Mouse (Mus musculus) neural tube, embryonic 14.5 days (tissue): ENCODE measurements at regions not wholly inside any gene's neighbourhood (a gene's known extent, or its start where the extent isn't known, plus 50 kb on each side); places are given as distances from the start of the nearest gene placed in this dataset.

Experiments used
- ATAC-seq: fragments of 200-750 bp; cut with Nextera tagmentation; 2 replicates; pipeline ENCODE4 v1.8.0; 2017; ENCODE audit warnings: low read depth, mild to moderate bottlenecking, moderate TSS enrichment, moderate library complexity
- H3K27ac ChIP-seq: fragments of 300-500 bp; sonication (generic); 2 replicates; pipeline ENCODE4 v1.5.1; 2014; ENCODE audit warnings: low read depth, mild to moderate bottlenecking, control low read depth, low read length, moderate library complexity, mixed read lengths
- H3K27me3 ChIP-seq: fragments of 300-500 bp; sonication (generic); 2 replicates; pipeline ENCODE4 v1.6.1; 2014; ENCODE audit warnings: low read length; ENCODE audit not compliant: control insufficient read depth, insufficient read depth
- H3K36me3 ChIP-seq: fragments of 300-500 bp; sonication (generic); 2 replicates; pipeline ENCODE4 v1.6.1; 2014; ENCODE audit warnings: low read length, mixed read lengths; ENCODE audit not compliant: control insufficient read depth, insufficient read depth
- H3K4me1 ChIP-seq: fragments of 300-500 bp; sonication (generic); 2 replicates; pipeline ENCODE4 v1.6.1; 2014; ENCODE audit warnings: low read length; ENCODE audit not compliant: control insufficient read depth, insufficient read depth
- H3K4me2 ChIP-seq: fragments of 300-500 bp; sonication (generic); 2 replicates; pipeline ENCODE4 v1.6.1; 2014; ENCODE audit warnings: mild to moderate bottlenecking, low read depth, low read length, control low read depth
- H3K4me3 ChIP-seq: fragments of 300-500 bp; sonication (generic); 2 replicates; pipeline ENCODE4 v1.5.1; 2014; ENCODE audit warnings: low read depth, low read length, control low read depth, mixed read lengths
- H3K9ac ChIP-seq: fragments of 300-500 bp; sonication (generic); replicated peaks from 2 replicates; pipeline ENCODE4 v1.6.1; 2014; ENCODE audit warnings: low read depth, mild to moderate bottlenecking, control low read depth, low read length, mixed read lengths
- H3K9me3 ChIP-seq: fragments of 300-500 bp; sonication (generic); 2 replicates; pipeline ENCODE4 v1.6.1; 2016; ENCODE audit warnings: low read length; ENCODE audit not compliant: control insufficient read depth
- WGBS: fragments of 180-500 bp; shearing (Covaris S2); extraction: QIAGEN DNeasy Blood & Tissue Kit; methylation state at CpG from one replicate; pipeline ENCODE4 v1.1.7; 2014; 5-methylcytosine and 5-hydroxymethylcytosine counted together

DNA sequence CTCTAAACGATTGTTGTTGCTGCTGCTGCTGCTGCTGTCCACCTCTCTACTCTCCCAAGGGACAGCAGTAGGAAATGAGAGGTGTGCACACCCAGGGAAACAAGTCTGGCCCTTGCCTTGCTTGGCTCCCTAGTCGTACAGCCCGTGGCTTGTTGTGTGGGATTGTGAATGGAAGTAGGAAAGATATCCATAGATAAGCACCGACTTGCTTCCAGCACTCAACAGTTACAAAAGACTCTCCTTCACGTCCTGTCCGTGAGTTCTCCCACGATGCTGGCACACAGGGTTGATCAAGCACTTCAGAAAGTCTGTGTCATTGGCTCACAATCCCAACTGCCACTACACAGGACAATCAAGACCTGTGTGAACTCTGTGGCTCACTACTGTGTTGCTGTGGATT lies 276.7 kb upstream of the Prox1 start:
- no peak overlapping the region for H3K4me2 ChIP-seq
- no peak for ATAC-seq
- H3K27me3 ChIP-seq: no peaks in the 10 kb centered on the region
- H3K4me1 ChIP-seq: no peaks in the 10 kb centered on the region
- no peak overlapping the region for H3K4me3 ChIP-seq
- H3K9ac ChIP-seq: no peak overlapping the region
- H3K27ac ChIP-seq: no peak overlapping the region
- H3K36me3 ChIP-seq: no peaks in the 10 kb centered on the region
- 84% methylated on average over 7 of the region's 7 CpGs for WGBS
- H3K9me3 ChIP-seq: no peaks in the 10 kb centered on the region

DNA sequence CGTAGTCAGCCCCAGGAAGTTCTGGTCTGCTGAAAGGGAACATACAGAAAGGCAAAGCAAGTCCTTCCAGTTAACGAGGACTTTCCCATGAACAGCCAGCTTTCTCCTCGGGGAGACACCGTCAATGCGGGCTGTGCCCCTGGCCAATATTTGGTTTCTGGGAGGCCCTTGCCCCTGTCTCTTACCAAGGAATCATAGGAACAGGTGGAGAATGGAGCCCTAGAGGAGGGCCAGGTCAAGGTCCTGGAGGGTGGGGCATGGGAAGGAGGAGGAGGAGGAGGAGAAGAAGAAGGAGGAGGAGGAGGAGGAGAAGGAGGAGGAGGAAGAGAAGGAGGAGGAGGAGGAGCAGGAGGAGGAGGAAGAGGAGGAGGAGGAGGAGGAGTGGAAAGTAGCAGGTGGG lies 276.2 kb upstream of the Prox1 start:
- WGBS: 90% methylated on average over 5 of the region's 5 CpGs

DNA sequence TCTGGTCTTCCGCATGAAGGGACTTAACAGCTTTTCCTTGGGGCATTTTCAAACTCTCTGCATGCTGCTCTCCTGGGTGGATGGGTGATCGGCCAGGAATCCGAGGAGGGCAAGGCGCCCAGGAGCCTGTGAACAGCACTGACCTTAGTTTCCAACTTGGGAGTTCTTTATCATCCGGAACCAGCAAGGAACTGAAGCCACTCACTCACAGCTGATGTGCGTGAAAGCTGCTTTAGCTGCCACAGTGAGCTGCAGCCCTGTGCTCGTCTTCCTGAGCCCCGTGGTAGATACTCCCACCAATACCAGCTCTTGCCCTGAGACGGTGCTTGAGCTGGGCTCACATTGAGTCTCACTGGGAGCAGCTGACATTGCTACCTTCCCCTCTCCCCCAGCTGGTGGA lies 273.9 kb upstream of the Prox1 start:
- H3K4me3 ChIP-seq: no peak overlapping the region
- no peaks in the 10 kb centered on the region for H3K27me3 ChIP-seq
- no peak for ATAC-seq
- no peaks in the 10 kb centered on the region for H3K4me1 ChIP-seq
- 68% methylated on average over 9 of the region's 9 CpGs for WGBS
- no peak overlapping the region for H3K4me2 ChIP-seq
- no peak overlapping the region for H3K27ac ChIP-seq
- H3K36me3 ChIP-seq: no peaks in the 10 kb centered on the region
- no peak overlapping the region for H3K9ac ChIP-seq
- no peaks in the 10 kb centered on the region for H3K9me3 ChIP-seq

More for the DNA sequence above, 276.2 kb upstream of the Prox1 start:
- Histone ChIP-seq H3K9me3 (no peaks in the 10 kb centered on the region), H3K9ac (no peak overlapping the region), H3K36me3 (no peaks in the 10 kb centered on the region), H3K27ac (no peak overlapping the region), H3K4me2 (no peak overlapping the region), H3K4me3 (no peak overlapping the region), H3K27me3 (no peaks in the 10 kb centered on the region), H3K4me1 (no peaks in the 10 kb centered on the region)
- ATAC-seq: no peak

DNA sequence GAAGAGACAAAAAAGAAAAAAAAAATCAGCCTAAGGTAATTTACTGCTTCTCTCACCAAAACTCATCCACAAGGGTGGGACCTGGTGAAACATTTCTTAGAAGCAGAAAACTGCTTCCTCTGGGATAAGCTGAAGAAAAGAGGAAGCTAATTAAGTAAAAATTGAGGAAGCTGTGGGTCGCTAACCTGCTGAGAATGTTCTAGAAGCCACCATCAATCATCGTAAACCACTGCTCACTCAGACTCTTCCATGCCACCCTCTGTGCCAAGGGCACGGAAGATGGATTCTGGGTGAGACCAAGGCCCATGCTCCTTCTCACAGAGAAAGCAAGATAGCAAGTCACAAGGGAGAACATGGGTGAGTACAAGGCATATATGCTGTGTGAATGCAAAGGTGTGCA lies 272.7 kb upstream of the Prox1 start:
- H3K4me1 ChIP-seq: no peaks in the 10 kb centered on the region
- WGBS: 78% methylated on average over 3 of the region's 3 CpGs
- H3K27me3 ChIP-seq: no peaks in the 10 kb centered on the region
- H3K9me3 ChIP-seq: no peaks in the 10 kb centered on the region
- no peaks in the 10 kb centered on the region for H3K36me3 ChIP-seq
- H3K27ac ChIP-seq: no peak overlapping the region
- no peak for ATAC-seq
- H3K4me3 ChIP-seq: no peak overlapping the region
- H3K4me2 ChIP-seq: no peak overlapping the region
- H3K9ac ChIP-seq: no peak overlapping the region

DNA sequence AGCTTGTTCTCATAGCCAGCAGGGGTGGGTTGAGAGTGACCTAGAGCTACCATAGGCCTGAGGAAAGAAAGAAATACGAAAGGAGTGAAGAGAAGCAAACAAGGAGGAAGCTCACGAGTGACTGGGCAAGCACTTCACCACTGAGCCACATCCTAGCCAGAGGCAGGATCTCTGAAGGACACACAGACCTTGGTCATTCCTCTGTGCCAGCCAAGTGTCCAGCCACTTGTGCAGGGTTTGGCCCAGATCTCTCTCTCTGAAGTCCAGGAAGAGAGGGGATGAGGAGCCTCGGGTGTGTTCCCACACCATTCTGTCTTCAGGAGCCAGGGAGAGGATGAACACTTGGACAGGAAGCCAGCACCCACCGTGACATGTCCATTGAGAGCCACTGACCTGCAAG lies 271.7 kb upstream of the Prox1 start:
- no peak overlapping the region for H3K9ac ChIP-seq
- no peaks in the 10 kb centered on the region for H3K36me3 ChIP-seq
- 83% methylated on average over 4 of the region's 4 CpGs for whole genome bisulfite sequencing
- H3K9me3 ChIP-seq: no peaks in the 10 kb centered on the region
- no peak overlapping the region for H3K4me3 ChIP-seq
- no peaks in the 10 kb centered on the region for H3K27me3 ChIP-seq
- H3K4me1 ChIP-seq: no peaks in the 10 kb centered on the region
- no peak overlapping the region for H3K27ac ChIP-seq
- H3K4me2 ChIP-seq: no peak overlapping the region
- no peak for ATAC-seq

DNA sequence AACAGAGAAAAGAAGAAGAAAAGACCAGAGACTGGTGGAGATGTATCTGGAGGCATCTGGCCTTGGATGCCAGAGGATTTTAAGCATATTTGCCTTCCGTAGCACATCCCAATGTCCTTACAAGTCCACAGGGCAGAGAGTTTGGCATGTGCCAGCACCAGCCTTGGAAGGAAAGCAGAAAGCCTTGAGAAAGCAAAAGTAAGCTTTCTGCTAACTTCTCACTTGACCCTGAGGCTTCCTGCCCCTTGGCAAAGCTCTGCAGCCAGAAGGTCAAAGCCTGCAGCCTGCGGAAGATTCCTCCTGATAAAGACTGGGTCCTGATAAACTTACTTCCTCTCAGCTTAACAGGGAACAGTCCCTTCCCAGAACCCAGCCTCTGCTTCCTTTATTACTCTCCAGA lies 268.3 kb upstream of the Prox1 start:
- WGBS: 98% methylated on average over 2 of the region's 2 CpGs
- ATAC-seq: no peak

DNA sequence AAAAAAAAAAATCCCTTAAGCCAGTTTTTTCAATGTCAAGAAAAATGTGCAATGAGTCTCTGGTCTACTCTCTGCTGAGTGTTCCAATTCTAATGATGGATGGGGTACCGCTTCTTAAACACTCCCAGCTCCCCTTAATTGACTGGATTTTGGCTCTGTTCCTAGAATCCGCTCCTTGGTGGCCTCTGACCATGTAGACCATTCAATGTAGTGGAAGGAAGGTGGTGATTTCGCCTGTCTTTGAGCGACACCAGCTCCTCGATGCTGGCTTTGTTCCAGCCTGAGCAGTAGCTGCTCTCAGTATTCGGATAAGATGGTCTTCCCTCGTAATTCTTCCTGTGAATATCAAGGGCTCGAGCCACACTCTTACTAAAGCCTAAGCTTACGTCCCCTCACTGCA lies 252.4 kb upstream of the Prox1 start:
- Histone ChIP-seq H3K9me3 (no peaks in the 10 kb centered on the region), H3K27ac (no peak overlapping the region), H3K4me2 (no peak overlapping the region), H3K4me1 (no peaks in the 10 kb centered on the region), H3K4me3 (no peak overlapping the region), H3K9ac (no peak overlapping the region), H3K27me3 (no peaks in the 10 kb centered on the region), H3K36me3 (no peaks in the 10 kb centered on the region)
- ATAC-seq: no peak
- WGBS: 49% methylated on average over 9 of the region's 9 CpGs

More for the DNA sequence above, 268.3 kb upstream of the Prox1 start:
- Histone ChIP-seq H3K9ac (no peak overlapping the region), H3K4me3 (no peak overlapping the region), H3K9me3 (no peaks in the 10 kb centered on the region), H3K4me1 (no peaks in the 10 kb centered on the region), H3K27me3 (no peaks in the 10 kb centered on the region), H3K27ac (no peak overlapping the region), H3K36me3 (no peaks in the 10 kb centered on the region), H3K4me2 (no peak overlapping the region)

DNA sequence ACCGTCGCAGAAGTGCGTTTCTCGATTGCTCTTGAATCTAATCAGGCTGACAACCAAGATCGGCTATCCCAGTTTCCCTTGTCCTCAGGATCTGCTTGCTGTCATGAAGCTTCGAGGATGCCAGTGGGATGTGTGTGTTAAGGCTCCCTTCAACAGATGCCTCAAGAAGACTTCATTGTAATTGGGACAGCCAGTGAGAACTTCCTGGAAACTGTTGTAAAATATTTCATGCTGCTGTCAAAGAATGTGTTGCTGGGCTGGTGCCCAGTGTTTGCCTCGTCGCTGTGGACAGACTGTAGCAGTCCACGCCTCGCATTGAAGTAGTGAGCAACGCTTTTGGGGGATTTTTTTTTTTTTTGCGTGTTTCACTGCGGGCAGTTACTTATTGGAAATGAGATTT lies 249.2 kb upstream of the Prox1 start:
- no peaks in the 10 kb centered on the region for H3K4me1 ChIP-seq
- no peak for ATAC-seq
- no peaks in the 10 kb centered on the region for H3K36me3 ChIP-seq
- no peak overlapping the region for H3K27ac ChIP-seq
- no peaks in the 10 kb centered on the region for H3K9me3 ChIP-seq
- H3K27me3 ChIP-seq: no peaks in the 10 kb centered on the region
- 82% methylated on average over 13 of the region's 13 CpGs for WGBS
- no peak overlapping the region for H3K9ac ChIP-seq
- H3K4me2 ChIP-seq: no peak overlapping the region
- no peak overlapping the region for H3K4me3 ChIP-seq

DNA sequence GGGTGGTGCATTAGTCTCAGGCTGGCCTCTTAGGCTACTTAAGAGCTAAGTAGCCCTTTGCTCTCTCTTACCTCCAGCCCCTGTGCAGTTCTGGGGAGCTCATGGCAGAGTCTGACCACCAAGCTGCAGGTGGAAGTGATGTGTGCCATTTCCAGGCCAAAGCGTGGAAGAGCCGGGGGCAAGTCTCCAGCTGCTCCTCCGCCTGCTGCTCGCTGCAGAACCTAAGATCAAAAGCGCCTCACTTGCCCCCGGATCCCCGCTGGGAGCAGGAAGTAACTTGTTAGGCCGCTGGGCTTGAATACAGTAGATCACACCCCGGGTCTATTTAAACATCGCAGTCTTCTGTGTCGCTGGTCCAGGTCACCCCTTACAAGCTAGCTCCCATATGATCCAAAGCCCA lies 246.8 kb upstream of the Prox1 start:
- WGBS: 13% methylated on average over 11 of the region's 11 CpGs
- H3K27ac ChIP-seq: no peak overlapping the region

DNA sequence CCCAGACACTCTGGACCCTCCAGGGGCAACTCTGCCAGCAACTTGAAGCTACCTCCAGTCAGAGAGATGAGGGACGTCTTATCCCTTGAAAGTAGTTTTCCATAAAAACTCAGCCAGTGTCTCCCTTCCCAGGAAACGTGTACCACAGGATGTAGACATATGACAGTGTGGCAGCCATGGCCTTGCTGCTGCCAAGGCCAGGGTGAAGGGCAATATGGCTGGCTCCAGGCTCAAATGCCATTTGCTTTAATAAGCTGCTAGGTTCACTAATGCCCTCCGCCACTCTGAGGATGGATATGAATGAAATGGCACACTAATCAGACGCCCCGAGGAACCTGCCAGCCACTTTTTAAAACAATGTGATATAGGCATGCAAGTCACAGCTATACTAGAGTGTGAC lies 241.2 kb upstream of the Prox1 start:
- Histone ChIP-seq H3K4me3 (no peak overlapping the region), H3K36me3 (no peaks in the 10 kb centered on the region), H3K27me3 (no peaks in the 10 kb centered on the region), H3K4me1 (no peaks in the 10 kb centered on the region), H3K27ac (no peak overlapping the region), H3K9ac (no peak overlapping the region), H3K4me2 (no peak overlapping the region), H3K9me3 (no peaks in the 10 kb centered on the region)
- ATAC-seq: no peak
- 88% methylated on average over 5 of the region's 5 CpGs for WGBS

More for the DNA sequence above, 246.8 kb upstream of the Prox1 start:
- no peaks in the 10 kb centered on the region for H3K9me3 ChIP-seq
- ATAC-seq: no peak
- no peak overlapping the region for H3K4me3 ChIP-seq
- no peaks in the 10 kb centered on the region for H3K27me3 ChIP-seq
- H3K36me3 ChIP-seq: no peaks in the 10 kb centered on the region
- no peaks in the 10 kb centered on the region for H3K4me1 ChIP-seq
- H3K4me2 ChIP-seq: no peak overlapping the region
- H3K9ac ChIP-seq: no peak overlapping the region
